Mouse (Mus musculus): ENCODE measurements around the gene Galnt13.

DNA sequence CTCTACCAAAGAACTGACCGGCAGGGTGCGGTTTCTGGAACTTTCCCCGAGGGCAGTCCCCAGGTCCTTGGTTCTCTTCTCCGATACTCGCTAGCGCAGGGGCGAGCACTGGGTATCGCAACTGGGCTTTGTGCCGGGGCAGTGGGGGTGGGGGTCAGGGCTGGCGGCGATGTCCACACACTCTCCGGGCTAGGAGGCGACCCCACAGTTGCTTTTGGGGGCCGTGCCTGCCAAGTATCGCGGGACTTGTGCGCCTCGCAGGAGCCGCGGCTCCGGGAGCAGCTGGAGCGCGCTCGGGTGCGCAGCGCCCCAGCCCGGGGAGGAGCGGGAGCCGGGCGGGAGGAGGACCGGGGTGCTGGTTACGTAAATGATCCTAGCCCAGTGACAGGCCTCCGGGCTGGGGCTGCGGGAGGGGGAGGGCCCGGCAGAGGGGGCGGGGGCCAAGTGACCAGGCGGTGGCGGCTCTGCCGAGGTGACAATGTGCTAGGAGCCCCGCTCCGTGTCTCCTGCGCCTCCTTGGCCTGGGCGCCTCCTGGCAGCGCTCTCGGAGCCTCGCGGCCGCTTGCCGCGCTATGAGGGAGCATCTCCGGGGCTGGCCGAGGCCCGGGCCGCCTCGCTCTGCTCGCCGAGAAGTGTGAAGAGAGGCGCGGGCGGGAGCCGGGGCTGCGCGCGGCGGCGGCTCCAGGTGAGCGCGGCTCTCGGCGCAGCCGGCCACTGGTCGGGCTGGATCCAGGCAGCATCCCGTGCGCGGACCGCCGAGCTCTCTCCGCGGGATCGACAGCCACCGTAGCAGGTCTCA is at the start of gene Galnt13:
- TF ChIP-seq CTCF (IDR thresholded peaks at IDR 0.05; ENCODE audit: borderline replicate concordance, insufficient read depth, low read depth, low read length) (no peak; the same call in 1 of the 2 replicates), POLR2A (IDR thresholded peaks at IDR 0.05; ENCODE audit: borderline replicate concordance, insufficient read depth, low read length) (peak; percentile 77)
